Mouse (Mus musculus): ENCODE data around the gene Casc1. TPM values are rescaled to one million over a fixed set of nuclear protein-coding genes. Genes with fewer than 3 reads are reported as not detected.

The Casc1 gene
- polyA plus RNA-seq, 1 experiment from 2014 or later: 3.0 TPM

GRCm38 (mm10) chr6:145176474-145176873 lies 34.3 kb downstream of the Casc1 start:
- in situ Hi-C loops (cut with MboI; ENCODE audit: low pct_unique_long_range_greater_than_20kb): no loop called here
- H3K27me3 ChIP-seq: no peaks in the 10 kb centered on the region
- ChIA-PET CTCF (interaction anchor here (1.8 kb wide), 1 partner anchor 11 kb away, joined by 6 read pairs; no protein-coding TSS in a partner anchor), POLR2A (no interaction called here)
- DNase-seq (ENCODE audit: low read depth, low spot score) (no peak), ATAC-seq (no peak)
- TF ChIP-seq CTCF (IDR thresholded peaks at IDR 0.05): no peak

DNA sequence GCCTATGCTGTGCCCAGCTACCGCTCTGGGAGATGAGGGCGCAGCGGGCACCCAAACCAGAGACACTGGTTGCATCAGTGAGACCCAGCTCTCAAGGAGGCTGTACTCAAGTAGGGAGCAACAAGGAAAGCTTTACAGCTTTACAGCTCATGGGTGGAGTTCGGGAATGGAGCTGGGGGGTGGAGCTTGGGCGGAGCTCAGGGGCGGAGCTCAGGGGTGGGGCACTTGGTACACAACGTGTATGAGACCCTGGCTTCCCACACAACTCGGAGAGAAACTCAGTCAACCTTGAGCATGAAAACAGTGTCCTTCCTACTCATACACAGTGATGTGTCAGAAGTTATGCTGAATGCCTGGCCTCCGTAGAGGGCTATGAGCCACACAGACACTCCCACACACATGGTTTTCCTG lies 35.2 kb downstream of the Casc1 start:
- ChIA-PET POLR2A (no interaction called here), CTCF (interaction anchor here (1.3 to 1.8 kb wide), 2 partner anchors 12 to 88 kb away, joined by 3 to 6 read pairs; no protein-coding TSS in a partner anchor)
- TF ChIP-seq CTCF (IDR thresholded peaks at IDR 0.05): no peak
- DNase-seq (ENCODE audit: low read depth, low spot score): no peak
- H3K27me3 ChIP-seq: no peaks in the 10 kb centered on the region
- in situ Hi-C loops (cut with MboI; ENCODE audit: low pct_unique_long_range_greater_than_20kb): no loop called here
- ATAC-seq: no peak

GRCm38 (mm10) chr6:145173781-145174191 lies 37.0 kb downstream of the Casc1 start:
- H3K27me3 ChIP-seq: no peaks in the 10 kb centered on the region
- DNase-seq (ENCODE audit: low read depth, low spot score) (no peak), ATAC-seq (no peak)
- no peak for TF ChIP-seq CTCF (IDR thresholded peaks at IDR 0.05)
- in situ Hi-C loops (cut with MboI; ENCODE audit: low pct_unique_long_range_greater_than_20kb): no loop called here
- POLR2A ChIA-PET: no interaction called here
- CTCF ChIA-PET: interaction anchor here (1.2 kb wide), 2 partner anchors 11 to 35 kb away, joined by 4 to 5 read pairs; no protein-coding TSS in a partner anchor

GRCm38 (mm10) chr6:145171892-145172606 lies 38.8 kb downstream of the Casc1 start:
- DNase-seq (ENCODE audit: low read depth, low spot score): no peak
- no peak for ATAC-seq
- TF ChIP-seq CTCF (IDR thresholded peaks at IDR 0.05): no peak
- ChIA-PET POLR2A (no interaction called here), CTCF (no interaction called here)
- in situ Hi-C loops (cut with MboI; ENCODE audit: low pct_unique_long_range_greater_than_20kb): no loop called here
- H3K27me3 ChIP-seq: no peaks in the 10 kb centered on the region

GRCm38 (mm10) chr6:145160581-145160980 lies 50.2 kb downstream of the Casc1 start:
- POLR2A ChIA-PET: interaction anchor here (0.6 kb wide), 1 partner anchor 141 kb away, joined by 4 read pairs; no protein-coding TSS in a partner anchor
- H3K27me3 ChIP-seq: no peaks in the 10 kb centered on the region
- in situ Hi-C loops (cut with MboI; ENCODE audit: low pct_unique_long_range_greater_than_20kb): no loop called here
- ATAC-seq: no peak
- CTCF ChIA-PET: interaction anchor here (1.0 kb wide), 1 partner anchor 10 kb away, joined by 3 read pairs; no protein-coding TSS in a partner anchor
- no peak for TF ChIP-seq CTCF (IDR thresholded peaks at IDR 0.05)
- DNase-seq (ENCODE audit: low read depth, low spot score): no peak

DNA sequence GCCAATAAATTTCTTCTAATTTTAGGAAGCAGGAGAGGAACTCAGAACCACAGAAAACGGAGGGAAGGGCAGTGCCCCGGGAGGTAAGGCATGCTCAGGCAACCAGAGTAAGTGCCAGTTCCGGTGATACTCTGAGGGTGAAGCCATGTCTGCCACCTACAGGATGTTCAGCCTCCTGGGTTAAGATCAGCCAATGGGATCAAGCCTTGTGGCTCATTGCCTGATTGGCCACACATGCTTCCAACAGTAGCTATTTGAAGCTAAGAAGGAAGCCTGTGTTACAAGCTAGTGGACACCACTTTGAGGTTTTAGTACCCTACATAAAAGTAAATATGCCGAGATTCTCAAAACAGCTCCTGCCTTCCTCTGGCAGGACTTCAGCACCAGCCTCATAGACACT lies 52.2 kb downstream of the Casc1 start:
- DNase-seq (ENCODE audit: low read depth, low spot score) (no peak), ATAC-seq (no peak)
- CTCF ChIA-PET: no interaction called here
- in situ Hi-C loops (cut with MboI; ENCODE audit: low pct_unique_long_range_greater_than_20kb): no loop called here
- POLR2A ChIA-PET: interaction anchor here (0.6 kb wide), 1 partner anchor 58 kb away, joined by 5 read pairs; no protein-coding TSS in a partner anchor
- no peak for TF ChIP-seq CTCF (IDR thresholded peaks at IDR 0.05)
- no peaks in the 10 kb centered on the region for H3K27me3 ChIP-seq

DNA sequence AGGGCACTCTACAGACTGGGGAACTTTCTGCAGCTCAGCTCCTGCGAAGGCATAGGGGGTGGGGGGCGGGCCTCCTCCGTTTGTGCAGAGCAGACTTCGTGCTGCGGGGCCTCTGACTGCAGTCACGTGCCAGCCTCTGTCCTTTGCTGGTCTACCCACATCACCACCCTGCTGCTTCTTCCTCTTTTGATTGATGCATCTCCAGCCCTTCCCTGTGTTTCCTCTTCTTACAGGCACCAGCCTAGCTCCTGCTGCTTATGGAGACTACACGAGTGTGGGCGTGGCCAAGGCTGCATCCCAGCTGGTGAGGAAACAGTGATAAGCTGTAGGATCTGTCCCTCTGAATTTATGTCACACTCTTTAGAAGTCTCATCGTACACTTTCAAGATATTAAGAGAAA lies 61.8 kb downstream of the Casc1 start:
- DNase-seq (ENCODE audit: low read depth, low spot score) (no peak), ATAC-seq (no peak)
- H3K27me3 ChIP-seq: no peaks in the 10 kb centered on the region
- no peak for TF ChIP-seq CTCF (IDR thresholded peaks at IDR 0.05)
- in situ Hi-C loops (cut with MboI; ENCODE audit: low pct_unique_long_range_greater_than_20kb): no loop called here
- ChIA-PET POLR2A (no interaction called here), CTCF (no interaction called here)

GRCm38 (mm10) chr6:145147716-145148115 lies 63.1 kb downstream of the Casc1 start:
- POLR2A ChIA-PET: interaction anchor here (0.6 kb wide), 1 partner anchor 110 kb away, joined by 5 read pairs; no protein-coding TSS in a partner anchor
- TF ChIP-seq CTCF (IDR thresholded peaks at IDR 0.05): no peak
- in situ Hi-C loops (cut with MboI; ENCODE audit: low pct_unique_long_range_greater_than_20kb): no loop called here
- CTCF ChIA-PET: interaction anchor here (1.3 to 1.4 kb wide), 2 partner anchors 10 to 18 kb away, joined by 3 to 4 read pairs; no protein-coding TSS in a partner anchor
- ATAC-seq (no peak), DNase-seq (ENCODE audit: low read depth, low spot score) (no peak)
- H3K27me3 ChIP-seq: no peaks in the 10 kb centered on the region

DNA sequence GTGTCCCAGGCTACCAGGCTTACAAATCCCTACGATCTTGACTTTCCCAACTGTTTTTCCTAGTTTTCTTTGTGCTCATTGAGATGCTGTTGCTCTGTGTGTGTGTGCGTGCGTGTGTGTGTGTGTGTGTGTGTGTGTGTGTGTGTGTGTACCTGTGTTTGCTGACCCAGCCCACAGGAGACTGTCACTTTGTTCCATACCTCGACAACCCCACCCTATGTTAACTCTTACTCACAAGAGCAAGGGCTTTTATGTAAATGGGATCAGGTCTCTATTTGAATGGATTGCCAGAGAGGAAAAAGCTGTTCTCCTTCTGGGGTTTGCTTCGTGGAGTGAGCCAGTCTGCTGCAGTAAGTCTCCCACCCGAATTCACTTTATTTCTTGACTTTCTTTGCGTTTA lies 65.6 kb downstream of the Casc1 start:
- ATAC-seq: no peak
- ChIA-PET POLR2A (no interaction called here), CTCF (no interaction called here)
- in situ Hi-C loops (cut with MboI; ENCODE audit: low pct_unique_long_range_greater_than_20kb): no loop called here
- TF ChIP-seq CTCF (IDR thresholded peaks at IDR 0.05): no peak
- no peak for DNase-seq (ENCODE audit: low read depth, low spot score)
- H3K27me3 ChIP-seq: no peaks in the 10 kb centered on the region

GRCm38 (mm10) chr6:145141827-145142226 lies 69.0 kb downstream of the Casc1 start:
- no peak for TF ChIP-seq CTCF (IDR thresholded peaks at IDR 0.05)
- CTCF ChIA-PET: no interaction called here
- ATAC-seq (no peak), DNase-seq (ENCODE audit: low read depth, low spot score) (no peak)
- POLR2A ChIA-PET: no interaction called here
- no peaks in the 10 kb centered on the region for H3K27me3 ChIP-seq
- in situ Hi-C loops (cut with MboI; ENCODE audit: low pct_unique_long_range_greater_than_20kb): no loop called here

DNA sequence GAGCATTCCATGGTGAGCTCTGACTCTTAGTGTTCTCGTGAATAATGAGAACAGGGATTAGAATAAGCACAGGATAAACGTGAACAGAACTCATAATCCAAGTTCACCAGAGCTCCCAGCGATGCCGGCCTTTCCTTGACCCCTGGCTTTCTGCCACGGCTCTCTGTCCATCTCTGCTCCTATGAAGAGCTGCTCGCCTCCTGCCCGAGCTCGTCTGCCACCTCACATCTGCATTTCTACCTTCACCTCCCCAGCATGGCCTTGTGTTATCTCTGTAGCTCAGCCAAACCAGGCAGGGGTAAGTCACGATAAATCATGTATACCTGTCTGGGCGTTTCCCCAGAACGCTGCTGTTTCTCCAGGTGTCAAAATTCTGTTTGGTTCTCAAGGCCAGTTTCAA lies 70.1 kb downstream of the Casc1 start:
- DNase-seq (ENCODE audit: low read depth, low spot score) (no peak), ATAC-seq (no peak)
- H3K27me3 ChIP-seq: no peaks in the 10 kb centered on the region
- POLR2A ChIA-PET: no interaction called here
- no peak for TF ChIP-seq CTCF (IDR thresholded peaks at IDR 0.05)
- CTCF ChIA-PET: no interaction called here
- in situ Hi-C loops (cut with MboI; ENCODE audit: low pct_unique_long_range_greater_than_20kb): no loop called here

All from Patski (cell line).